Mouse (Mus musculus) heart, postnatal 25 days (tissue): Measurements from ENCODE around the gene E130308A19Rik. TPM values are rescaled to one million over a fixed set of nuclear protein-coding genes. Genes with fewer than 3 reads are reported as not detected.
"Not testable (repeated sequence)": the region's sequence is repeated elsewhere in the genome, so short reads cannot be mapped to it uniquely, and the experiment has no call there.

Experiments
- DNase-seq: peaks from one replicate; pipeline ENCODE4 v3.0.0; 2022; ENCODE audit warnings: low spot score
- intact Hi-C: fragments of 180-260 bp; cut with DNase I; formaldehyde crosslinking; loops from one replicate; pipeline ENCODE4 v1.15.1; 2025
- total RNA-seq, 2 experiments: library from RNA; stranded (reverse); gene quantifications; 2 replicates each; pipeline ENCODE4 v1.2.3; 2021

Gene E130308A19Rik
- total RNA-seq, 2 experiments from 2014 or later, result 7.1 to 7.5 TPM

GRCm38 (mm10) chr4:59767717-59768116 lies 141.7 kb downstream of the E130308A19Rik start:
- no peak for DNase-seq
- intact Hi-C loops, result loop anchor here (5.0 kb wide), 1 partner anchor 140 kb away; the partner anchor contains the start of gene E130308A19Rik

GRCm38 (mm10) chr4:59772171-59772879 lies 146.3 kb downstream of the E130308A19Rik start:
- intact Hi-C loops, result no loop called here

GRCm38 (mm10) chr4:59777828-59778227 lies 151.8 kb downstream of the E130308A19Rik start:
- no peak for DNase-seq
- intact Hi-C loops, result loop anchor here (1.0 kb wide), 1 partner anchor 164 kb away; no protein-coding TSS in a partner anchor

More at GRCm38 (mm10) chr4:59772171-59772879, 146.3 kb downstream of the E130308A19Rik start:
- no peak for DNase-seq

- intact Hi-C loops, result loop anchor here (10.0 kb wide), 1 partner anchor 416 kb away; no protein-coding TSS in a partner anchor
- no peak for DNase-seq
Measured at GRCm38 (mm10) chr4:59780568-59780967, 154.6 kb downstream of the E130308A19Rik start.

GRCm38 (mm10) chr4:59782853-59783684 lies 157.1 kb downstream of the E130308A19Rik start:
- no peak for DNase-seq
- intact Hi-C loops, result loop anchor here (10.0 kb wide), 1 partner anchor 418 kb away; no protein-coding TSS in a partner anchor

GRCm38 (mm10) chr4:59783685-59784279 lies 157.8 kb downstream of the E130308A19Rik start:
- DNase-seq, result peak; percentile 93
- intact Hi-C loops, result loop anchor here (2.0 to 10.0 kb wide), 2 partner anchors 21 to 419 kb away; partner anchors contain the start of gene Snx30

- DNase-seq, result no peak
- intact Hi-C loops, result loop anchor here (2.0 to 10.0 kb wide), 2 partner anchors 19 to 421 kb away; partner anchors contain the start of gene Snx30
Measured at GRCm38 (mm10) chr4:59785412-59785811, 159.4 kb downstream of the E130308A19Rik start.

GRCm38 (mm10) chr4:59786661-59787060 lies 160.7 kb downstream of the E130308A19Rik start:
- DNase-seq, result no peak
- intact Hi-C loops, result loop anchor here (1.0 to 10.0 kb wide), 4 partner anchors 62 to 422 kb away; no protein-coding TSS in a partner anchor

- intact Hi-C loops, result loop anchor here (1.0 to 10.0 kb wide), 3 partner anchors 62 to 422 kb away; no protein-coding TSS in a partner anchor
- DNase-seq, result no peak
Measured at GRCm38 (mm10) chr4:59787126-59787525, 161.1 kb downstream of the E130308A19Rik start.

- no peak for DNase-seq
- intact Hi-C loops, result loop anchor here (10.0 kb wide), 1 partner anchor 424 kb away; no protein-coding TSS in a partner anchor
Measured at GRCm38 (mm10) chr4:59789015-59789414, 163.0 kb downstream of the E130308A19Rik start.

GRCm38 (mm10) chr4:59793626-59794025 lies 167.6 kb downstream of the E130308A19Rik start:
- DNase-seq, intact Hi-C loops: not testable (repeated sequence)

- DNase-seq, result no peak
- intact Hi-C loops, result no loop called here
Measured at GRCm38 (mm10) chr4:59794116-59794515, 168.1 kb downstream of the E130308A19Rik start.

GRCm38 (mm10) chr4:59795788-59796455 lies 169.9 kb downstream of the E130308A19Rik start:
- DNase-seq, result no peak
- intact Hi-C loops, result no loop called here

GRCm38 (mm10) chr4:59800181-59800580 lies 174.2 kb downstream of the E130308A19Rik start:
- intact Hi-C loops, result no loop called here
- no peak for DNase-seq

- intact Hi-C loops, result no loop called here
- DNase-seq, result no peak
Measured at GRCm38 (mm10) chr4:59801489-59801888, 175.5 kb downstream of the E130308A19Rik start, which contains the start of gene Inip. Gene Inip, minus strand, starts transcription at chr4:59801589.

GRCm38 (mm10) chr4:59802107-59802506 lies 176.1 kb downstream of the E130308A19Rik start:
- DNase-seq, result no peak
- intact Hi-C loops, result no loop called here

GRCm38 (mm10) chr4:59802792-59803191 lies 176.8 kb downstream of the E130308A19Rik start:
- no peak for DNase-seq
- intact Hi-C loops, result no loop called here

- DNase-seq, result no peak
- intact Hi-C loops, result no loop called here
Measured at GRCm38 (mm10) chr4:59803358-59803757, 177.3 kb downstream of the E130308A19Rik start.

GRCm38 (mm10) chr4:59804754-59805153 lies 178.7 kb downstream of the E130308A19Rik start:
- DNase-seq, result no peak
- intact Hi-C loops, result loop anchor here (2.0 to 5.0 kb wide), 3 partner anchors 20 to 68 kb away; no protein-coding TSS in a partner anchor
